Mouse (Mus musculus) embryonic facial prominence, embryonic 11.5 days (tissue): ENCODE measurements around the gene Pex11g. TPM values are rescaled to one million over a fixed set of nuclear protein-coding genes. Genes with fewer than 3 reads are reported as not detected.

ENCODE experiments used
- ATAC-seq: fragments of 200-750 bp; cut with Nextera tagmentation; replicated peaks from 2 replicates; pipeline ENCODE4 v1.8.0; 2017; ENCODE audit warnings: low read depth; ENCODE audit not compliant: insufficient number of reproducible peaks, low FRiP score, low TSS enrichment
- DNase-seq: peaks from one replicate; pipeline ENCODE4 v3.0.0-alpha.2; 2015; ENCODE audit warnings: low spot score
- H3K27ac ChIP-seq: fragments of 300-500 bp; sonication (generic); replicated peaks from 2 replicates; pipeline ENCODE4 v1.5.1; 2014; ENCODE audit warnings: mild to moderate bottlenecking, low read depth, low read length, control low read depth
- H3K27me3 ChIP-seq: fragments of 300-500 bp; sonication (generic); 2 replicates; pipeline ENCODE4 v1.6.1; 2014; ENCODE audit warnings: mild to moderate bottlenecking, low read length, moderate library complexity, mixed read lengths; ENCODE audit not compliant: control insufficient read depth, insufficient read depth
- H3K36me3 ChIP-seq: fragments of 300-500 bp; sonication (generic); replicated peaks from 2 replicates; pipeline ENCODE4 v1.6.1; 2014; ENCODE audit warnings: low read depth, mild to moderate bottlenecking, low read length, moderate library complexity, mixed read lengths; ENCODE audit not compliant: control insufficient read depth, insufficient read depth
- H3K4me1 ChIP-seq: fragments of 300-500 bp; sonication (generic); 2 replicates; pipeline ENCODE4 v1.6.1; 2014; ENCODE audit warnings: low read length, mixed read lengths; ENCODE audit not compliant: control insufficient read depth, insufficient read depth
- H3K4me2 ChIP-seq: fragments of 300-500 bp; sonication (generic); 2 replicates; pipeline ENCODE4 v1.6.1; 2014; ENCODE audit warnings: low read depth, mild to moderate bottlenecking, control low read depth, low read length, moderate library complexity
- H3K4me3 ChIP-seq: fragments of 300-500 bp; sonication (generic); 2 replicates; pipeline ENCODE4 v1.5.1; 2014; ENCODE audit warnings: low read depth, low read length, control low read depth
- H3K9ac ChIP-seq: fragments of 300-500 bp; sonication (generic); replicated peaks from 2 replicates; pipeline ENCODE4 v1.6.1; 2014; ENCODE audit warnings: mild to moderate bottlenecking, control low read depth, low read length
- H3K9me3 ChIP-seq: fragments of 300-500 bp; sonication (generic); replicated peaks from 2 replicates; pipeline ENCODE4 v1.6.1; 2016; ENCODE audit warnings: mild to moderate bottlenecking, low read length, inconsistent platforms, mixed read lengths; ENCODE audit not compliant: control insufficient read depth
- WGBS: fragments of 180-500 bp; shearing (Covaris S2); extraction: QIAGEN DNeasy Blood & Tissue Kit; methylation state at CpG from one replicate; pipeline ENCODE4 v1.1.7; 2014; 5-methylcytosine and 5-hydroxymethylcytosine counted together
- polyA plus RNA-seq: library from polyadenylated mRNA; unstranded; fragments of >200 nt; fragmentation: Nextera tagmentation; extraction: Ambion mirVana; gene quantifications from 2 replicates; pipeline ENCODE4 v1.2.1, GENCODE M21; 2014

The Pex11g gene
- polyA plus RNA-seq, 1 experiment from 2014 or later = 2.1 TPM

DNA sequence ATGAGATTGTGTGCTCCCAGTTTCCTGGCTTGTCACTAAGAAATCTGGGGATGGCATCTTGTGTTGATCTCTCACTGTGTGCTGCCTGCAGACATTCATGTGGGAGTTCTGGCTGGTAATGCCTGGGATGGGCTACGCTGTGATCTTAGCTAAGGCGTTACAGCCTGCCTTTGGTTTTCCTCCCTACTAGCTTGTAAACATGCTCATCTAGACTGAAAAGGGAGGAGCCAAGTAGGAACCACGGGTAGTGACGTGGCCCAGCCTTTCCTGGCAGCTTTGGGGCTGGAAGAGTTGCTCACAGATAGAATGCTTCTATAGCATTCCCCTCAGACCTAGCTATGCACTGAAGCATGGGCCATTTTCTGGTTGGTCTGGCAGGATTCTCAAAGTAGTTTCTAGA, 34.7 kb upstream of the Pex11g start:
- ATAC-seq = no peak
- Histone ChIP-seq H3K9me3 (no peaks in the 10 kb centered on the region), H3K27me3 (no peaks in the 10 kb centered on the region), H3K4me3 (no peak overlapping the region), H3K4me2 (no peak overlapping the region), H3K9ac (no peak overlapping the region; the same call in 1 of the 2 replicates), H3K27ac (no peak overlapping the region), H3K36me3 (peaks cover 4% of the 10 kb centered on the region), H3K4me1 (no peaks in the 10 kb centered on the region)
- no peak for DNase-seq
- WGBS = 69% methylated on average over 4 of the region's 4 CpGs

DNA sequence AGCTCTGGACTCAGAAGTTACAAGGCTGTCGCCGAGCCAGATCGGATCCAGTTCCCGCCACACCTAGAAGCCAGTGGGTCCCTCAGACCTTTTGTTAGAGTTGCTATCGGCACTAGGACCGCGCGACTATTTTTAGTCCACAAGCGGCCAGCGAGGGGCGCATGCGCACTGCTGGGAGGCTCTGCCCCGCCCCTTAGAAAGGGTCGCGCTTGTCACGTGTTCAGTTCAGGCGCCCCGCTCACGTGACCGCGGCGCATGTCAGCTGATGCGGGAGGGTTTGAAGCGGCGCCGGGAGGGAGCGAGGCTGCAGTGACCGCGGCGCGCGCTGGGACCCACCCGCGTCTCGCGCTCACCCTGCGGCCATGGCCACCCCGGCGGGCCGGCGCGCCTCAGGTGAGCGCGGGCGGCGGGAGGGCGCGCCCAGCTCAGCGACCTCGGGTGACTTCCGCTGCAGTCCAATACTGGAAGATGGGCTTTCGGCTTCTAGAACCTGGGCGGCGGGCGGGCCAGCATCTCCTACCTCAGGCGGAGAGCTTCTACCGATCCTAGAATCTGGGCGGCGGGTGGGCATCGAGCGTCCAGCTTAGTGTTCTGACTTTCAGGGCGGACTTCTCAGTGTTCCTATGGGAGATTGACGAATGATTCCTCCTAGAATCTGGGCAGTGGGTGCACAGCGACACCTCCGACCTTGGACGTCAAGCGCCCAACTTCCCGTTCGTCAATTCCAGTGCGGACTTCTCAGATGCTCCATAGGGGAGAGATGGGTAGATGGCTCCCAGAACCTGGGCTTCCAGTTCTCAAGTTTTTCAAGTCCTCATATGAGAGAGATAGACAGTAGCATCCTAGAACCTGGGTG, 33.0 kb upstream of the Pex11g start, which contains the start of gene Mcoln1:
TSS of gene Mcoln1 (plus strand) at position 223 of the 856 bp plus-strand sequence.
- Histone ChIP-seq H3K36me3 (peaks cover 19% of the 10 kb centered on the region), H3K9me3 (peaks cover 6% of the 10 kb centered on the region), H3K27me3 (no peaks in the 10 kb centered on the region), H3K9ac (peak within 1 kb of the TSS; percentile 82), H3K4me1 (no peaks in the 10 kb centered on the region), H3K27ac (peak within 1 kb of the TSS; percentile 79), H3K4me2 (peak within 1 kb of the TSS; percentile 69), H3K4me3 (peak within 1 kb of the TSS; percentile 83)
- ATAC-seq (peak; percentile 87), DNase-seq (peak; percentile 100)
- under 1% methylated on average over 68 of the region's 70 CpGs for WGBS

DNA sequence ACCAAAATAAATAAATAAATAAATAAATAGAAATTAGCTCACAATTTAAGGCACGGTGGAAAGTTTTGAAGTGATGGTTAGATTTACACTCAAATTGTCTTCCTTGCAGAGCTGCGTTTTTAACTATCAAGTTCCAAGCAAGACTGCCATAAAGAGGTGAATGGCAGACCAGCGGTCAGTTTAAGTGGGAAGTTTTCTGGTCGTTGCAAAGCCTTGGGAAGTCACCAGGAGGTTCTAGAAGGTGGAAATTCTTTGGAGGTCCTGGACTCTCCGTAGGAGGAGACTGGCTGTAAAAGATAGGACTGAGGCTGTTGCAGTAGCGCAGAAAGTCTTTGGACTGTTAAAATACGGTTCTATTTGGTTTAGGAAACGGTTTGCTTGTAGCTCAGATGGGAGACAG, 32.3 kb upstream of the Pex11g start:
- H3K36me3 ChIP-seq = peaks cover 24% of the 10 kb centered on the region
- no peaks in the 10 kb centered on the region for H3K4me1 ChIP-seq
- peak overlapping the region; percentile 69 for H3K4me2 ChIP-seq
- WGBS = 12% methylated on average over 8 of the region's 8 CpGs
- H3K4me3 ChIP-seq = peak overlapping the region; percentile 83
- no peaks in the 10 kb centered on the region for H3K27me3 ChIP-seq
- peak overlapping the region; percentile 82 for H3K9ac ChIP-seq
- DNase-seq (no peak), ATAC-seq (peak; percentile 2; the same call in 1 of the 2 replicates)
- H3K27ac ChIP-seq = peak overlapping the region; percentile 79
- peaks cover 6% of the 10 kb centered on the region for H3K9me3 ChIP-seq

DNA sequence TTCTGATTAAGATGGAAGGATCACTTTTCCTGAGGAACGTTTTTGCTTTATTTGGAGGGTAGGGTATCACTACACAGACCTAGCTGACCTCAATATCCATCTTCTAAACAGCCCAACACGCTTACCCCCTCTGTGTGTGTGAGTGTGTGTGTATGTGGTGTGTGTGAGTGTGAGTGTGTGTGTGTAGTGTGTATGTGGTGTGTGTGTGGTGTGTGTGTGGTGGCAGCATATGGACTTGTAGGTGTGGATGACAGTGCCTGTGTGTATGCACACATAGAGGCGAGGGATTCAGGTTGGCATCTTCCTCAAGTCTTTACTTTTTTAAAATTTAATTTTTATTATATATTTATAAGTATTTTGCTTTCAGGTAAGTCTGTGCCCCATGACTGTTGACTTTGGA, 31.1 kb upstream of the Pex11g start:
- DNase-seq = no peak
- ATAC-seq = no peak
- 92% methylated on average over 3 of the region's 3 CpGs for WGBS
- no peak overlapping the region for H3K9ac ChIP-seq
- H3K36me3 ChIP-seq = peaks cover 26% of the 10 kb centered on the region
- peaks cover 6% of the 10 kb centered on the region for H3K9me3 ChIP-seq
- no peaks in the 10 kb centered on the region for H3K27me3 ChIP-seq
- no peaks in the 10 kb centered on the region for H3K4me1 ChIP-seq
- no peak overlapping the region for H3K4me3 ChIP-seq
- H3K4me2 ChIP-seq = no peak overlapping the region
- no peak overlapping the region for H3K27ac ChIP-seq

DNA sequence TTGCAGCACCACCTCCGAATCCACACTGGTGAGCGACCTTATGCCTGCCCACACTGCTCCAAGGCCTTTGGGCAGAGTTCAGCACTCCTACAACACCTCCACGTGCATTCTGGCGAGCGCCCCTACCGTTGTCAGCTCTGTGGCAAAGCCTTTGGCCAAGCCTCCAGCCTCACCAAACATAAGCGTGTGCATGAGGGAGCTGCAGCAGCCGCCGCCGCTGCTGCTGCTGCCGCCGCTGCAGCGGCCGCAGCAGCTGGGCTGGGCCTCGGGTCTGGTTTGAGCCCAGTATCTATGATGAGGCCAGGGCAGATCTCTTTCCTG, 28.9 kb upstream of the Pex11g start:
- Histone ChIP-seq H3K36me3 (peaks cover 26% of the 10 kb centered on the region), H3K27ac (no peak overlapping the region), H3K4me1 (no peaks in the 10 kb centered on the region), H3K4me3 (peak overlapping the region; percentile 8; the same call in 1 of the 2 replicates), H3K9me3 (peaks cover 6% of the 10 kb centered on the region), H3K27me3 (no peaks in the 10 kb centered on the region), H3K4me2 (no peak overlapping the region), H3K9ac (no peak overlapping the region)
- 92% methylated on average over 15 of the region's 15 CpGs for WGBS
- DNase-seq = no peak
- ATAC-seq = no peak

DNA sequence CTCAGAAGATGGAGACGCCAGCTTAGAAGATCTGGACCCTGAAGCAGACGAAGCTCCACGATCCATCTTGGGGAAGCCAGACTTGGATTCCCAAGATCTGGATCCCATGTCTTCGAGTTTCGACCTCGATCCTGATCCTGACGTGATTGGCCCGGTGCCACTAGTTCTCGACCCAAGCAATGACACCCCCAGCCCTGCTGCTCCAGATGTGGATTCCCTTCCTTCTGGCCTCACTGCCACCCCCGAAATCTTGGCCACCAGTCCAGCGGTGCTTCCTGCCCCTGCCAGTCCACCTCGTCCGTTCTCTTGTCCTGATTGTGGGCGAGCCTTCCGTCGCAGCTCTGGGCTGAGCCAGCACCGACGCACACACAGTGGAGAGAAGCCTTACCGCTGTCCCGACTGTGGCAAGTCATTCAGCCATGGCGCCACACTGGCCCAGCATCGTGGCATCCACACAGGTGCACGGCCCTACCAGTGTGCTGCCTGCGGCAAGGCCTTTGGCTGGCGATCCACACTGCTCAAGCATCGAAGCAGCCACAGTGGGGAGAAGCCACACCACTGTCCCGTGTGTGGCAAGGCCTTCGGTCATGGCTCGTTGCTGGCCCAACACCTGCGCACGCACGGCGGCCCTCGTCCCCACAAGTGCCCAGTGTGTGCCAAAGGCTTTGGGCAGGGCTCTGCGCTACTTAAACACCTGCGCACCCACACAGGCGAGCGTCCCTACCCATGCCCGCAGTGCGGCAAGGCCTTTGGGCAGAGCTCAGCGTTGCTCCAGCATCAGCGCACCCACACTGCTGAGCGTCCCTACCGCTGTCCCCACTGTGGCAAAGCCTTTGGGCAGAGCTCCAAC, 28.3 kb upstream of the Pex11g start:
- H3K4me3 ChIP-seq = peak overlapping the region; percentile 8; the same call in 1 of the 2 replicates
- 94% methylated on average over 44 of the region's 44 CpGs for WGBS

DNA sequence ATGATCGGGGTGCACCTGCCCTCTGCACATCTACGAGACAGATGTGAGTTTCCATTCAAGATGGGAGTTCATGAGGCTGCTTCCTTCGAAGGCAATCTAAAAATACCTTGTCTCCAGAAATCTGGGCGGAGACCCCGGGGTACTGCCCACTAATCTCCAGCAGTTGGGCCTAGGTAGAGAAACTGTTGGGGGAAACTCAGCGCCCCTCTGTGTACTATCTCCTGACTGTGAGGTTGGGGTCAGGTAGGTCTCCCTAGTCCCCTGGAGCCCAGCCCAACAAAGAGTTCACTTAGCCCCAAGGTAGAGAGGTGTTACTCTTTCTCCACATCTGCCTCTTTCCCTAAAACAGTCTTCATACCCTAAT, 26.3 kb upstream of the Pex11g start:
- peak overlapping the region; percentile 86 for H3K27ac ChIP-seq
- H3K9ac ChIP-seq = peak overlapping the region; percentile 98
- DNase-seq = no peak
- H3K9me3 ChIP-seq = peaks cover 6% of the 10 kb centered on the region
- WGBS = 47% methylated on average over 6 of the region's 6 CpGs
- H3K4me2 ChIP-seq = peak overlapping the region; percentile 61
- H3K36me3 ChIP-seq = peaks cover 26% of the 10 kb centered on the region
- H3K27me3 ChIP-seq = no peaks in the 10 kb centered on the region
- no peak for ATAC-seq
- no peaks in the 10 kb centered on the region for H3K4me1 ChIP-seq
- H3K4me3 ChIP-seq = peak overlapping the region; percentile 88

More for the DNA sequence above, 28.3 kb upstream of the Pex11g start:
- ATAC-seq (no peak), DNase-seq (no peak)
- H3K9me3 ChIP-seq = peaks cover 6% of the 10 kb centered on the region
- H3K36me3 ChIP-seq = peaks cover 26% of the 10 kb centered on the region
- H3K4me2 ChIP-seq = no peak overlapping the region
- no peak overlapping the region for H3K27ac ChIP-seq
- no peaks in the 10 kb centered on the region for H3K27me3 ChIP-seq
- H3K4me1 ChIP-seq = no peaks in the 10 kb centered on the region
- H3K9ac ChIP-seq = no peak overlapping the region
